20 mouse cellular contexts compared by ENCODE assay signal in the genomic region with DNA sequence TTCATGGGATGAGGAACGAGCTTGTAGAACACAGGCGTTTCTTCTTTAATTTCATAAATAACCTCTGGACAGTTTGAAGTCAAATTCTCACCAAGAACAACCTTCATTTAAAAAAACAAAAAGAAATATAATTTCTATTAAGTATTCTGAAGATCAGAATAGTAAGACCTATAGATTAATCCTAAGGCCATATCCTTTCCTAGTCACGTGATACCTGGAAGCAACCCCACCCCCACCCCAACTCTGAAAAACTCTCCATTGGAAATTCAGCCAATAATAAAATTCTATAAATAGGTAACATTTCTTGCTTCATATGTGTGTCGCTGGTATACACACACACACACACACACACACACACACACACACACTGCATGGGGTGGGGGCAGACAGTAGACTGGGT. TPM values are rescaled to one million over a fixed set of nuclear protein-coding genes. Genes with fewer than 3 reads are reported as not detected.
A peak's percentile ranks its signal among the peaks of the same experiment; 100 is the strongest.
DNase-seq lines count a peak whose midpoint lies in the region; ATAC-seq and TF ChIP-seq lines count a peak whose summit lies in the region.
"Had no signal": no experiment of that assay in that cellular context is flagged by ENCODE, and none has a peak within 500 bp of the region (broad histone marks: within the 10 kb centered on the region; RNA-seq: fewer than 3 reads in every experiment).

No protein-coding gene starts in this region.

- no peaks in the 10 kb centered on the region for H3K27me3 ChIP-seq in liver, embryonic 13.5 days
- no peaks in the 10 kb centered on the region for H3K27me3 ChIP-seq in liver, embryonic 11.5 days (replicated peaks; ENCODE audit: control insufficient read depth, insufficient read depth, low read length)
- H3K27me3 ChIP-seq in CH12.LX (replicated peaks): no peaks in the 10 kb centered on the region
- H3K27me3 ChIP-seq in MEL (ENCODE audit: control insufficient read depth in 1 of 2, insufficient read depth in 2 of 2, low read length in 2 of 2): no peaks in the 10 kb centered on the region
- H3K27me3 ChIP-seq: embryonic facial prominence, embryonic 12.5 days; forebrain, embryonic 13.5 days; forebrain, embryonic 15.5 days had no signal

- dilution Hi-C loops in CH12.LX (cut with MboI; ENCODE audit: extremely low pct_ligation_motif_present, extremely low pct_unique_long_range_greater_than_20kb, low sequenced_read_pairs): loop anchor here (25.0 kb wide), 1 partner anchor 98 kb away; no protein-coding TSS in a partner anchor

- no peak overlapping the region for H3K9ac ChIP-seq in liver, embryonic 13.5 days
- H3K9ac ChIP-seq in liver, embryonic 11.5 days (ENCODE audit: low read depth, low read length): no peak overlapping the region
- peak overlapping the region; percentile 62 for H3K9ac ChIP-seq in CH12.LX (ENCODE audit: insufficient read depth, low read depth)
- no peak overlapping the region for H3K9ac ChIP-seq in MEL (ENCODE audit: control insufficient read depth, low read depth, low read length, poor library complexity, severe bottlenecking)
- H3K9ac ChIP-seq: embryonic facial prominence, embryonic 12.5 days; forebrain, embryonic 13.5 days; forebrain, embryonic 15.5 days; forebrain, postnatal 0 days had no signal

- no peak for TF ChIP-seq RAD21 in CH12.LX (IDR thresholded peaks at IDR 0.05; ENCODE audit: low read depth, low read length)
- no peak for TF ChIP-seq RAD21 in MEL (IDR thresholded peaks at IDR 0.05; ENCODE audit: low read depth, low read length)

- TF ChIP-seq POLR2A in CH12.LX (IDR thresholded peaks at IDR 0.05; ENCODE audit: low read depth, low read length) (no peak), MEL (IDR thresholded peaks at IDR 0.05; ENCODE audit: control insufficient read depth in 1 of 2, insufficient read depth in 1 of 2, low read depth in 1 of 2, low read length in 2 of 2, poor library complexity in 1 of 2) (no peak)

- no peaks in the 10 kb centered on the region for H3K9me3 ChIP-seq in liver, embryonic 13.5 days (replicated peaks)
- H3K9me3 ChIP-seq in liver, embryonic 11.5 days (ENCODE audit: control insufficient read depth, low read length): no peaks in the 10 kb centered on the region
- H3K9me3 ChIP-seq in CH12.LX (replicated peaks; ENCODE audit: low read length) (no peaks in the 10 kb centered on the region), MEL (replicated peaks; ENCODE audit: insufficient read depth, low read length) (no peaks in the 10 kb centered on the region)
- H3K9me3 ChIP-seq: embryonic facial prominence, embryonic 10.5 days; embryonic facial prominence, embryonic 12.5 days; forebrain, embryonic 13.5 days; forebrain, embryonic 15.5 days; G1E had no signal

- TF ChIP-seq CTCF in CH12.LX (conservative IDR thresholded peaks at IDR 0.05 in 1 of 2, IDR thresholded peaks at IDR 0.05 in 1 of 2; ENCODE audit: low read depth in 2 of 2, low read length in 2 of 2): no peak
- no peak for TF ChIP-seq CTCF in MEL (IDR thresholded peaks at IDR 0.05 in 2 of 3, conservative IDR thresholded peaks at IDR 0.05 in 1 of 3; ENCODE audit: control insufficient read depth in 1 of 3, insufficient read depth in 1 of 3, low read depth in 2 of 3, low read length in 3 of 3, poor library complexity in 1 of 3, severe bottlenecking in 1 of 3)

- no peak overlapping the region for H3K4me2 ChIP-seq in liver, embryonic 13.5 days
- no peak overlapping the region for H3K4me2 ChIP-seq in liver, embryonic 11.5 days
- peak overlapping the region; percentile 92 for H3K4me2 ChIP-seq in CH12.LX (ENCODE audit: insufficient read depth, low read depth, poor library complexity, severe bottlenecking)
- H3K4me2 ChIP-seq: embryonic facial prominence, embryonic 12.5 days; forebrain, embryonic 13.5 days; forebrain, embryonic 15.5 days had no signal

- WGBS in liver, embryonic 13.5 days (ENCODE audit: insufficient replicate concordance): 82% methylated on average over 4 of the region's 4 CpGs
- 90% methylated on average over 4 of the region's 4 CpGs for WGBS in liver, embryonic 11.5 days

- no peak for ATAC-seq in liver, embryonic 13.5 days (ENCODE audit: low read depth)
- ATAC-seq in liver, embryonic 11.5 days (replicated peaks; ENCODE audit: low FRiP score): no peak
- ATAC-seq: forebrain, embryonic 13.5 days; forebrain, embryonic 15.5 days; forebrain, postnatal 0 days had no signal

- H3K4me1 ChIP-seq in liver, embryonic 13.5 days (replicated peaks): peaks cover 63% of the 10 kb centered on the region
- peaks cover 11% of the 10 kb centered on the region for H3K4me1 ChIP-seq in liver, embryonic 11.5 days (replicated peaks; ENCODE audit: control insufficient read depth, insufficient read depth, low read length)
- H3K4me1 ChIP-seq in CH12.LX (ENCODE audit: control insufficient read depth in 1 of 2, insufficient read depth in 2 of 2) (peaks cover 22 to 64% of the 10 kb centered on the region in 2 experiments), MEL (ENCODE audit: control insufficient read depth in 1 of 2, insufficient read depth in 2 of 2, low read length in 2 of 2) (peaks cover 26 to 29% of the 10 kb centered on the region in 2 experiments)

- peak overlapping the region; percentile 95 for H3K27ac ChIP-seq in liver, embryonic 13.5 days
- no peak overlapping the region for H3K27ac ChIP-seq in liver, embryonic 11.5 days (ENCODE audit: low read depth, low read length)
- peak overlapping the region; percentile 84 for H3K27ac ChIP-seq in CH12.LX (ENCODE audit: insufficient read depth, low read depth)
- H3K27ac ChIP-seq in MEL (ENCODE audit: control insufficient read depth, low read depth, low read length): no peak overlapping the region; the same call in 1 of the 2 replicates
- H3K27ac ChIP-seq: embryonic facial prominence, embryonic 10.5 days; embryonic facial prominence, embryonic 12.5 days; forebrain, embryonic 13.5 days; forebrain, embryonic 15.5 days had no signal

- TF ChIP-seq EP300 in CH12.LX (IDR thresholded peaks at IDR 0.05; ENCODE audit: low read length): no peak
- TF ChIP-seq EP300 in MEL (IDR thresholded peaks at IDR 0.05; ENCODE audit: low read depth in 1 of 2, low read length in 2 of 2): no peak

- DNase-seq in liver, embryonic 13.5 days: no peak
- no peak for DNase-seq in liver, embryonic 11.5 days (ENCODE audit: low spot score)
- no peak for DNase-seq in CH12.LX (ENCODE audit: extremely low read depth)
- no peak for DNase-seq in MEL (ENCODE audit: low read depth, low spot score)
- DNase-seq in spleen, postnatal 10 days (ENCODE audit: low spot score in 2 of 2): no peak
- no peak for DNase-seq in cerebellum, adult 8-10 months
- DNase-seq: adrenal gland, adult 2 months; adrenal gland, postnatal 10 days; adrenal gland, postnatal 25 days; cerebellum, adult 11 months; cerebellum, adult 18-20 months; cerebellum, adult 9-10 months; cerebellum, postnatal 10 days; cerebellum, postnatal 25 days; forebrain, postnatal 0 days had no signal

- H3K36me3 ChIP-seq in liver, embryonic 13.5 days: 0 out of 2 replicates have a peak, but pooled peaks cover 4% of the 10 kb centered on the region
- no peaks in the 10 kb centered on the region for H3K36me3 ChIP-seq in liver, embryonic 11.5 days (ENCODE audit: control insufficient read depth, insufficient read depth, low read length)
- H3K36me3 ChIP-seq in CH12.LX (replicated peaks in 1 of 2; ENCODE audit: control insufficient read depth in 1 of 2, insufficient read depth in 1 of 2, low read length in 1 of 2) (peaks cover 21 to 24% of the 10 kb centered on the region in 2 experiments), MEL (ENCODE audit: control insufficient read depth in 1 of 2, insufficient read depth in 2 of 2, low read length in 2 of 2) (peaks cover 14 to 30% of the 10 kb centered on the region in 2 experiments)
- H3K36me3 ChIP-seq: embryonic facial prominence, embryonic 10.5 days; embryonic facial prominence, embryonic 12.5 days; forebrain, embryonic 15.5 days had no signal

- peaks cover 10% of the 10 kb centered on the region for H3K79me2 ChIP-seq in CH12.LX (replicated peaks; ENCODE audit: control insufficient read depth, extremely low read depth, insufficient read depth, poor library complexity, severe bottlenecking)
- H3K79me2 ChIP-seq in MEL (ENCODE audit: control insufficient read depth, insufficient read depth, low read length, poor library complexity): no peaks in the 10 kb centered on the region

- H3K4me3 ChIP-seq in liver, embryonic 13.5 days (replicated peaks): no peak overlapping the region
- H3K4me3 ChIP-seq in liver, embryonic 11.5 days (ENCODE audit: low read depth, low read length): no peak overlapping the region
- H3K4me3 ChIP-seq in CH12.LX (replicated peaks in 1 of 3; ENCODE audit: low read depth in 2 of 3, low read length in 2 of 3, poor library complexity in 1 of 3) (peak overlapping the region in 2 of 3 experiments; percentile 18 to 40), MEL (ENCODE audit: control insufficient read depth in 1 of 2, insufficient read depth in 1 of 2, low read depth in 2 of 2, low read length in 2 of 2) (no peak overlapping the region)
- H3K4me3 ChIP-seq: embryonic facial prominence, embryonic 10.5 days; embryonic facial prominence, embryonic 12.5 days; forebrain, embryonic 13.5 days; forebrain, embryonic 15.5 days had no signal

- in situ Hi-C loops in CH12.LX (cut with MboI; ENCODE audit: low pct_ligation_motif_present, low pct_unique_long_range_greater_than_20kb, low sequenced_read_pairs): no loop called here

TF ChIP-seq in CH12.LX, 34 proteins besides CTCF, POLR2A, EP300 and RAD21 (continues in another document):
- TF ChIP-seq MEF2A (IDR thresholded peaks at IDR 0.05; ENCODE audit: borderline replicate concordance, low read depth, low read length) (0 out of 2 replicates have a peak, but pooled peaks have one; percentile 32), USF1 (IDR thresholded peaks at IDR 0.05; ENCODE audit: low read depth, low read length) (peak; percentile 77), POLR2AphosphoS2 (IDR thresholded peaks at IDR 0.05; ENCODE audit: low read depth, low read length) (no peak), USF2 (conservative IDR thresholded peaks at IDR 0.05; ENCODE audit: low read depth, low read length) (peak; percentile 73)

TF ChIP-seq in MEL, 35 proteins besides CTCF, POLR2A, EP300 and RAD21:
- TF ChIP-seq USF1 (IDR thresholded peaks at IDR 0.05; ENCODE audit: low read depth, low read length): peak; percentile 29; the same call in 1 of the 2 replicates
- no peak for TF ChIP-seq ETS1 (IDR thresholded peaks at IDR 0.05; ENCODE audit: low read depth, low read length)

RNA-seq across cellular contexts. Expression of a gene that starts 34.1 kb away (rescaled TPM):
- polyA plus RNA-seq in liver, embryonic 13.5 days (2015; fragmentation: Nextera tagmentation; extraction: Ambion mirVana): 1.8 and 2.0 TPM in 2 replicates
- 5.3 and 6.0 TPM in 2 replicates for polyA plus RNA-seq in liver, embryonic 11.5 days (2014; fragmentation: Nextera tagmentation; extraction: Ambion mirVana)
- total RNA-seq in CH12.LX (2012; rRNA removed) (33.0 and 38.4 TPM in 2 replicates), CH12.LX (2014; rRNA removed) (31.2 and 34.4 TPM in 2 replicates), MEL (2012; rRNA removed) (16.4 and 30.1 TPM in 2 replicates)
- polyA plus RNA-seq in CH12.LX (2012; ENCODE audit: insufficient read length, low read depth) (26.6 and 27.6 TPM in 2 replicates), MEL (2012; ENCODE audit: insufficient read depth in 1 of 2, insufficient read length in 2 of 2, low read depth in 1 of 2, low replicate concordance in 2 of 2, missing spikeins in 1 of 2) (10 to 100 TPM in 1 of 2 experiments, not detected in 1; 15.1 TPM)

Comparison
In these comparisons a context has a peak if more than half of its experiments do, and no peak if none do; other contexts are left out.
1. H3K27ac ChIP-seq: peak in liver, embryonic 13.5 days (single experiment) and CH12.LX (single experiment); none in liver, embryonic 11.5 days (single experiment) and MEL (single experiment).
2. H3K4me3 ChIP-seq: peak in CH12.LX (2 of 3); none in liver, embryonic 13.5 days (single experiment), liver, embryonic 11.5 days (single experiment) and MEL (0 of 2).